Mouse (Mus musculus) neural tube, embryonic 13.5 days (tissue): ENCODE results near the gene Kcnip2. TPM values are rescaled to one million over a fixed set of nuclear protein-coding genes. Genes with fewer than 3 reads are reported as not detected.
"Not testable (repeated sequence)": the region's sequence is repeated elsewhere in the genome, so short reads cannot be mapped to it uniquely, and the experiment has no call there.

Experiments used
- ATAC-seq: fragments of 200-750 bp; cut with Nextera tagmentation; 2 replicates; pipeline ENCODE4 v1.8.0; 2017; ENCODE audit warnings: low read depth, mild to moderate bottlenecking, moderate TSS enrichment, moderate library complexity
- H3K27ac ChIP-seq: fragments of 300-500 bp; sonication (generic); replicated peaks from 2 replicates; pipeline ENCODE4 v1.5.1; 2015; ENCODE audit warnings: moderate library complexity, mild to moderate bottlenecking, inconsistent platforms
- H3K27me3 ChIP-seq: fragments of 300-500 bp; sonication (generic); 2 replicates; pipeline ENCODE4 v1.6.1; 2015; ENCODE audit warnings: mild to moderate bottlenecking, inconsistent platforms
- H3K36me3 ChIP-seq: fragments of 300-500 bp; sonication (generic); 2 replicates; pipeline ENCODE4 v1.6.1; 2015; ENCODE audit warnings: mild to moderate bottlenecking, inconsistent platforms
- H3K4me1 ChIP-seq: fragments of 300-500 bp; sonication (generic); replicated peaks from 2 replicates; pipeline ENCODE4 v1.6.1; 2015; ENCODE audit warnings: inconsistent platforms
- H3K4me2 ChIP-seq: fragments of 300-500 bp; sonication (generic); 2 replicates; pipeline ENCODE4 v1.6.1; 2015; ENCODE audit warnings: inconsistent platforms, mild to moderate bottlenecking, moderate library complexity
- H3K4me3 ChIP-seq: fragments of 300-500 bp; sonication (generic); 2 replicates; pipeline ENCODE4 v1.5.1; 2015; ENCODE audit warnings: mild to moderate bottlenecking, inconsistent platforms
- H3K9ac ChIP-seq: fragments of 300-500 bp; sonication (generic); 2 replicates; pipeline ENCODE4 v1.6.1; 2015; ENCODE audit warnings: moderate library complexity, mild to moderate bottlenecking, inconsistent platforms
- H3K9me3 ChIP-seq: fragments of 300-500 bp; sonication (generic); 2 replicates; pipeline ENCODE4 v1.6.1; 2016; ENCODE audit warnings: inconsistent platforms
- whole genome bisulfite sequencing: fragments of 180-500 bp; shearing (Covaris S2); methylation state at CpG from one replicate; pipeline ENCODE4 v1.1.7; 2015; 5-methylcytosine and 5-hydroxymethylcytosine counted together
- polyA plus RNA-seq: library from polyadenylated mRNA; unstranded; fragments of >200 nt; fragmentation: Nextera tagmentation; extraction: Ambion mirVana; gene quantifications from 2 replicates; pipeline ENCODE4 v1.2.1, GENCODE M21; 2015

Gene Kcnip2
- polyA plus RNA-seq, 1 experiment from 2014 or later: 8.4 TPM

- no peak for ATAC-seq
- H3K4me2 ChIP-seq: no peak overlapping the region
- no peak overlapping the region for H3K9ac ChIP-seq
- no peak overlapping the region for H3K4me3 ChIP-seq
- H3K27me3 ChIP-seq: no peaks in the 10 kb centered on the region
- no peak overlapping the region for H3K27ac ChIP-seq
- H3K9me3 ChIP-seq: no peaks in the 10 kb centered on the region
- H3K36me3 ChIP-seq: no peaks in the 10 kb centered on the region
- WGBS: 92% methylated on average over 4 of the region's 4 CpGs
- peaks cover 28% of the 10 kb centered on the region for H3K4me1 ChIP-seq
These were observed 8.1 kb downstream of the Kcnip2 start for GRCm38 (mm10) chr19:45807732-45808131.

- not testable (repeated sequence) for H3K27ac ChIP-seq, H3K27me3 ChIP-seq, H3K4me3 ChIP-seq, H3K36me3 ChIP-seq, H3K4me1 ChIP-seq, H3K4me2 ChIP-seq, H3K9me3 ChIP-seq, ATAC-seq, H3K9ac ChIP-seq
- WGBS: 90% methylated on average over 6 of the region's 6 CpGs
These were observed 10.0 kb downstream of the Kcnip2 start for GRCm38 (mm10) chr19:45805817-45806216.

- no peaks in the 10 kb centered on the region for H3K36me3 ChIP-seq
- no peak overlapping the region for H3K27ac ChIP-seq
- no peaks in the 10 kb centered on the region for H3K27me3 ChIP-seq
- no peak overlapping the region for H3K4me3 ChIP-seq
- peak; percentile 72; the same call in 1 of the 2 replicates for ATAC-seq
- H3K4me1 ChIP-seq: peaks cover 7% of the 10 kb centered on the region; the same call in 1 of the 2 replicates
- H3K9ac ChIP-seq: no peak overlapping the region
- WGBS: 21% methylated on average over 12 of the region's 12 CpGs
- H3K9me3 ChIP-seq: no peaks in the 10 kb centered on the region
- no peak overlapping the region for H3K4me2 ChIP-seq
These were observed 11.1 kb downstream of the Kcnip2 start for GRCm38 (mm10) chr19:45804593-45805368.

GRCm38 (mm10) chr19:45803408-45803807, 12.5 kb downstream of the Kcnip2 start:
- Histone ChIP-seq H3K4me3 (no peak overlapping the region), H3K9ac (no peak overlapping the region)

GRCm38 (mm10) chr19:45802702-45803101, 13.2 kb downstream of the Kcnip2 start:
- WGBS: 76% methylated on average over 4 of the region's 4 CpGs

More at GRCm38 (mm10) chr19:45803408-45803807, 12.5 kb downstream of the Kcnip2 start:
- peaks cover 7% of the 10 kb centered on the region; the same call in 1 of the 2 replicates for H3K4me1 ChIP-seq
- no peaks in the 10 kb centered on the region for H3K36me3 ChIP-seq
- no peak overlapping the region for H3K4me2 ChIP-seq
- H3K27me3 ChIP-seq: no peaks in the 10 kb centered on the region
- 38% methylated on average over 4 of the region's 4 CpGs for WGBS
- H3K27ac ChIP-seq: no peak overlapping the region
- ATAC-seq: no peak
- no peaks in the 10 kb centered on the region for H3K9me3 ChIP-seq

GRCm38 (mm10) chr19:45796879-45797278, 19.0 kb downstream of the Kcnip2 start:
- WGBS: 73% methylated on average over 15 of the region's 15 CpGs
- ATAC-seq: no peak
- no peaks in the 10 kb centered on the region for H3K27me3 ChIP-seq

More at GRCm38 (mm10) chr19:45802702-45803101, 13.2 kb downstream of the Kcnip2 start:
- Histone ChIP-seq H3K27me3 (no peaks in the 10 kb centered on the region), H3K27ac (no peak overlapping the region), H3K4me1 (peaks cover 7% of the 10 kb centered on the region; the same call in 1 of the 2 replicates), H3K36me3 (no peaks in the 10 kb centered on the region), H3K9me3 (no peaks in the 10 kb centered on the region), H3K4me2 (no peak overlapping the region), H3K4me3 (no peak overlapping the region), H3K9ac (no peak overlapping the region)
- ATAC-seq: no peak

GRCm38 (mm10) chr19:45796061-45796556, 19.8 kb downstream of the Kcnip2 start:
- Histone ChIP-seq H3K27ac (no peak overlapping the region), H3K4me3 (no peak overlapping the region), H3K36me3 (no peaks in the 10 kb centered on the region), H3K4me2 (peak overlapping the region; percentile 40), H3K9ac (no peak overlapping the region), H3K27me3 (no peaks in the 10 kb centered on the region), H3K9me3 (no peaks in the 10 kb centered on the region), H3K4me1 (peaks cover 11% of the 10 kb centered on the region; the same call in 1 of the 2 replicates)
- no peak for ATAC-seq
- 9% methylated on average over 15 of the region's 15 CpGs for WGBS

More at GRCm38 (mm10) chr19:45796879-45797278, 19.0 kb downstream of the Kcnip2 start:
- Histone ChIP-seq H3K4me2 (no peak overlapping the region), H3K9ac (no peak overlapping the region), H3K36me3 (no peaks in the 10 kb centered on the region), H3K4me3 (no peak overlapping the region), H3K27ac (no peak overlapping the region), H3K4me1 (peaks cover 11% of the 10 kb centered on the region; the same call in 1 of the 2 replicates), H3K9me3 (no peaks in the 10 kb centered on the region)

GRCm38 (mm10) chr19:45795406-45795944, 20.4 kb downstream of the Kcnip2 start:
- no peak for ATAC-seq
- WGBS: 42% methylated on average over 15 of the region's 15 CpGs
- Histone ChIP-seq H3K4me2 (peak overlapping the region; percentile 40), H3K27ac (no peak overlapping the region), H3K4me3 (no peak overlapping the region), H3K27me3 (no peaks in the 10 kb centered on the region), H3K4me1 (peaks cover 11% of the 10 kb centered on the region; the same call in 1 of the 2 replicates), H3K9ac (no peak overlapping the region), H3K36me3 (no peaks in the 10 kb centered on the region), H3K9me3 (no peaks in the 10 kb centered on the region)

GRCm38 (mm10) chr19:45794718-45795117, 21.1 kb downstream of the Kcnip2 start:
- Histone ChIP-seq H3K27me3 (no peaks in the 10 kb centered on the region), H3K4me1 (peaks cover 11% of the 10 kb centered on the region; the same call in 1 of the 2 replicates), H3K4me2 (no peak overlapping the region), H3K9ac (no peak overlapping the region), H3K36me3 (no peaks in the 10 kb centered on the region), H3K4me3 (no peak overlapping the region), H3K27ac (no peak overlapping the region), H3K9me3 (no peaks in the 10 kb centered on the region)
- 86% methylated on average over 6 of the region's 6 CpGs for WGBS
- no peak for ATAC-seq

GRCm38 (mm10) chr19:45792404-45792803, 23.5 kb downstream of the Kcnip2 start:
- Histone ChIP-seq H3K4me3 (no peak overlapping the region), H3K27me3 (no peaks in the 10 kb centered on the region), H3K9me3 (no peaks in the 10 kb centered on the region), H3K36me3 (no peaks in the 10 kb centered on the region), H3K9ac (no peak overlapping the region), H3K27ac (no peak overlapping the region), H3K4me2 (no peak overlapping the region), H3K4me1 (peaks cover 11% of the 10 kb centered on the region; the same call in 1 of the 2 replicates)
- 89% methylated on average over 6 of the region's 6 CpGs for WGBS
- no peak for ATAC-seq

GRCm38 (mm10) chr19:45789888-45790874, 25.7 kb downstream of the Kcnip2 start:
- Histone ChIP-seq H3K9ac (no peak overlapping the region), H3K9me3 (no peaks in the 10 kb centered on the region), H3K4me1 (no peaks in the 10 kb centered on the region), H3K27me3 (no peaks in the 10 kb centered on the region), H3K27ac (no peak overlapping the region), H3K36me3 (no peaks in the 10 kb centered on the region), H3K4me3 (no peak overlapping the region), H3K4me2 (no peak overlapping the region)
- 77% methylated on average over 13 of the region's 13 CpGs for WGBS
- no peak for ATAC-seq
